Mouse (Mus musculus) liver, postnatal 0 days (tissue): ENCODE measurements around the gene Grid2ip. TPM values are rescaled to one million over a fixed set of nuclear protein-coding genes. Genes with fewer than 3 reads are reported as not detected.

Source experiments
- ATAC-seq: fragments of 200-750 bp; cut with Nextera tagmentation; 2 replicates; pipeline ENCODE4 v1.8.0; 2017; ENCODE audit warnings: mild to moderate bottlenecking, moderate library complexity
- DNase-seq: peaks from one replicate; pipeline ENCODE4 v3.0.0-alpha.2; 2016
- H3K27ac ChIP-seq: fragments of 300-500 bp; sonication (generic); 2 replicates; pipeline ENCODE4 v1.5.1; 2014; ENCODE audit warnings: antibody characterized with exemption, moderate library complexity, mild to moderate bottlenecking, low read depth
- H3K27me3 ChIP-seq: fragments of 300-500 bp; sonication (generic); 2 replicates; pipeline ENCODE4 v1.6.1; 2014; ENCODE audit warnings: low read length, control low read depth, mixed read lengths; ENCODE audit not compliant: insufficient read depth
- H3K36me3 ChIP-seq: fragments of 300-500 bp; sonication (generic); replicated peaks from 2 replicates; pipeline ENCODE4 v1.6.1; 2014; ENCODE audit warnings: mild to moderate bottlenecking, control low read depth, low read length, moderate library complexity, mixed read lengths; ENCODE audit not compliant: insufficient read depth
- H3K4me1 ChIP-seq: fragments of 300-500 bp; sonication (generic); 2 replicates; pipeline ENCODE4 v1.6.1; 2014; ENCODE audit warnings: antibody characterized with exemption, mild to moderate bottlenecking, control low read depth; ENCODE audit not compliant: insufficient read depth
- H3K4me2 ChIP-seq: fragments of 300-500 bp; sonication (generic); 2 replicates; pipeline ENCODE4 v1.6.1; 2014; ENCODE audit warnings: low read depth, mild to moderate bottlenecking, low read length, moderate library complexity, mixed read lengths
- H3K4me3 ChIP-seq: fragments of 300-500 bp; sonication (generic); 2 replicates; pipeline ENCODE4 v1.5.1; 2014; ENCODE audit warnings: low read depth, low read length
- H3K9ac ChIP-seq: fragments of 300-500 bp; sonication (generic); replicated peaks from 2 replicates; pipeline ENCODE4 v1.6.1; 2014; ENCODE audit warnings: mild to moderate bottlenecking, moderate library complexity
- H3K9me3 ChIP-seq: fragments of 300-500 bp; sonication (generic); 2 replicates; pipeline ENCODE4 v1.6.1; 2016; ENCODE audit warnings: mild to moderate bottlenecking, control low read depth, low read length, mixed read lengths
- CTCF ChIP-seq: sonication (generic); IDR thresholded peaks from 2 replicates; pipeline ENCODE4 v1.5.1; 2016; ENCODE audit warnings: antibody characterized with exemption, low read depth
- EP300 ChIP-seq: IDR thresholded peaks from 2 replicates; pipeline ENCODE4 v1.6.1; 2016; ENCODE audit warnings: antibody characterized with exemption, low read depth, mild to moderate bottlenecking
- WGBS: fragments of 180-500 bp; shearing (Covaris S2); extraction: QIAGEN DNeasy Blood & Tissue Kit; methylation state at CpG from one replicate; pipeline ENCODE4 v1.1.7; 2014; ENCODE audit not compliant: insufficient replicate concordance; 5-methylcytosine and 5-hydroxymethylcytosine counted together
- polyA plus RNA-seq: library from polyadenylated mRNA; unstranded; fragments of >200 nt; fragmentation: Nextera tagmentation; extraction: Ambion mirVana; gene quantifications from 2 replicates; pipeline ENCODE4 v1.2.1, GENCODE M21; 2015

Grid2ip gene
- not detected in 2 replicates for polyA plus RNA-seq

- 24% methylated on average over 17 of the region's 17 CpGs for WGBS
- Histone ChIP-seq H3K27ac (no peak within 1 kb of the TSS), H3K4me1 (no peaks in the 10 kb centered on the region), H3K36me3 (no peaks in the 10 kb centered on the region), H3K9ac (no peak within 1 kb of the TSS), H3K4me3 (no peak within 1 kb of the TSS), H3K9me3 (no peaks in the 10 kb centered on the region), H3K27me3 (peaks cover 28% of the 10 kb centered on the region), H3K4me2 (no peak within 1 kb of the TSS)
- no peak for ATAC-seq
- no peak for TF ChIP-seq EP300
- DNase-seq: no peak
Observed at GRCm38 (mm10) chr5:143356686-143357388, at the start of gene Grid2ip. TSS of gene Grid2ip (plus strand) at chr5:143357338.

DNA sequence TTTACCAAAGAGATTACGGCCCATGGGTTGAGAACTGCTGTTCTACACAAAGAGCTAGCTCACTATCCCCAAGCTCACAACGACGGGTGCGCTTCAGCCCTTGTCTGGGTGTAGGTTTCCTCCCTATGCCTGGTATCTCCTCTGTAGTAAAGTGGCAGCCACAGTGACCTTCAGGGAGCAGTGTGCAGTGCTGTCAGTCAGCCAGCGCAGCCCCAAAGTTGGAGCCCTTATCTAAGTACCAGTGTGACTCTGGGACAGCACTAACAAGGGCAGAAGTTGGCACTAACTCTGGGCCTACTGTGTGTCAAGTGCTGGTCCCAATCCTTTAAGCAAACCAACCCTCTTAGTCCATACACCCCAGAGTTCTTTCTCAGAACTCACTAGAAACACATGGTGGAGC lies 48.3 kb upstream of the Grid2ip start:
- no peaks in the 10 kb centered on the region for H3K27me3 ChIP-seq
- H3K4me1 ChIP-seq: peaks cover 6% of the 10 kb centered on the region
- 88% methylated on average over 5 of the region's 5 CpGs for WGBS
- no peak overlapping the region for H3K4me3 ChIP-seq
- H3K27ac ChIP-seq: no peak overlapping the region
- no peaks in the 10 kb centered on the region for H3K9me3 ChIP-seq
- H3K4me2 ChIP-seq: no peak overlapping the region
- H3K9ac ChIP-seq: no peak overlapping the region
- ATAC-seq (no peak), DNase-seq (no peak)
- TF ChIP-seq EP300 (no peak), CTCF (no peak)
- H3K36me3 ChIP-seq: peaks cover 68% of the 10 kb centered on the region

DNA sequence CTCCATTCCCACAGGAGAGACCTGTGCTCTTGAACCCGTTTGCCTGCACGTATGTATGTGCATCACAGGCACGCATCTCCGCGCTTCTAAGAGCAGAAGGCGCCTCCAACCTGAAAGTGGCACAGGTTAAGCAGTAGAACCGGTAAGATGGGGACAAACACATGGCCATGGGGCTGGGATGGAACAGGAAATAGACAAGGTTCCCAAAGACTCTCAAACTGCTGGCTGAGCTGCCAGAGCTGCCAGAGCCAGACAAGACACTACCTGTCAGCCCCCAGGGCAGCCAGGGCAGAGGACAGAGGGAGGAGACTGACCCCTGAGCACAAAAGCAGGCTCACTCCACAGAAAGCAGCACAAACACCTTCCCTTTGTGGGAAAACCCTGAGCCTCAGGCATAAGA lies 47.2 kb upstream of the Grid2ip start:
- peaks cover 10% of the 10 kb centered on the region for H3K4me1 ChIP-seq
- no peak overlapping the region for H3K4me3 ChIP-seq
- no peak for TF ChIP-seq CTCF
- ATAC-seq (no peak), DNase-seq (no peak)
- H3K36me3 ChIP-seq: peaks cover 62% of the 10 kb centered on the region
- WGBS: 86% methylated on average over 7 of the region's 7 CpGs
- no peak overlapping the region for H3K4me2 ChIP-seq
- H3K9me3 ChIP-seq: no peaks in the 10 kb centered on the region
- H3K9ac ChIP-seq: no peak overlapping the region
- H3K27me3 ChIP-seq: no peaks in the 10 kb centered on the region
- H3K27ac ChIP-seq: no peak overlapping the region

GRCm38 (mm10) chr5:143311886-143312285 lies 45.3 kb upstream of the Grid2ip start:
- Histone ChIP-seq H3K4me3 (no peak overlapping the region), H3K27me3 (no peaks in the 10 kb centered on the region), H3K9ac (no peak overlapping the region), H3K36me3 (peaks cover 44% of the 10 kb centered on the region), H3K27ac (no peak overlapping the region), H3K4me2 (no peak overlapping the region), H3K4me1 (peaks cover 14% of the 10 kb centered on the region), H3K9me3 (no peaks in the 10 kb centered on the region)
- 51% methylated on average over 8 of the region's 8 CpGs for WGBS
- peak; percentile 90 for DNase-seq
- TF ChIP-seq CTCF: peak; percentile 92
- no peak for TF ChIP-seq EP300
- no peak for ATAC-seq

DNA sequence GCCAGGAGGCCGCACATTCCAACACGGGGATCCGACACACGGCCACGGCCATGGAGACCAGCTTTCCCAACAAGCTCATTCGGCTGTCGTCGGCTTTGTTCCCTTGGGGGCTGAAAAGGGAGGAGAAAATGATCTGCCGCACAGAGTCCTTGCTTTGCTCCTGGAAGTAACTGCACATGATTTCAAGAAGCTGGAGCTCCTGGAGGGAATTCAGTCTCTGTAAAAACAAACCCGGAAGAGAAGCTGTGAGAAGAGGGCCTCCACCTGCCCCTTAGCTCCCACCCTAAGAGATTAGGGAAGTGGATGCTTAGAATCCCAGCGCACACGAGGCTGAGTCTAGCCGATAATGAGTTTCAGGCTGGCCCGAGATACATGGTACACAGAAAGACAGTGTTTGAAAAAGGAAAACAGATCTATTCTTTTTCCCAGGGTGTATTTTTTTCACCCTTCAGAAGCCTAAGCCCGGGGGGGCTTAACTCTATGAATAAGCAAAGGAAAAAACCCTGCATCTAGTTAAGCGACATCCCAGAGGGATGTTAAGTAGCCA lies 42.9 kb upstream of the Grid2ip start:
- Histone ChIP-seq H3K9ac (peak overlapping the region; percentile 71), H3K36me3 (peaks cover 36% of the 10 kb centered on the region), H3K4me1 (peaks cover 14% of the 10 kb centered on the region), H3K27me3 (no peaks in the 10 kb centered on the region), H3K4me2 (peak overlapping the region; percentile 85), H3K4me3 (peak overlapping the region; percentile 70), H3K27ac (peak overlapping the region; percentile 86), H3K9me3 (no peaks in the 10 kb centered on the region)
- no peak for TF ChIP-seq EP300
- TF ChIP-seq CTCF: no peak
- DNase-seq (no peak), ATAC-seq (no peak)
- WGBS: 10% methylated on average over 16 of the region's 16 CpGs

- H3K9ac ChIP-seq: peak within 1 kb of the TSS; percentile 71
- no peaks in the 10 kb centered on the region for H3K27me3 ChIP-seq
- ATAC-seq (peak; percentile 80), DNase-seq (peak; percentile 93)
- TF ChIP-seq EP300: no peak
- peak; percentile 85 for TF ChIP-seq CTCF
- 1% methylated on average over 94 of the region's 101 CpGs for WGBS
- H3K4me1 ChIP-seq: peaks cover 14% of the 10 kb centered on the region
- H3K4me2 ChIP-seq: peak within 1 kb of the TSS; percentile 85
- H3K9me3 ChIP-seq: no peaks in the 10 kb centered on the region
- peaks cover 36% of the 10 kb centered on the region for H3K36me3 ChIP-seq
- peak within 1 kb of the TSS; percentile 86 for H3K27ac ChIP-seq
- peak within 1 kb of the TSS; percentile 70 for H3K4me3 ChIP-seq
Observed at GRCm38 (mm10) chr5:143314730-143315513, 42.2 kb upstream of the Grid2ip start, which contains the start of gene E130309D02Rik. TSS of gene E130309D02Rik (minus strand) at chr5:143315360.
